Mouse (Mus musculus) E14TG2a.4 (cell line): ENCODE data around the gene Itga2.

ENCODE experiments used
- CTCF ChIP-seq: conservative IDR thresholded peaks from 2 replicates; pipeline ENCODE4 v1.5.1; 2014; ENCODE audit warnings: low read length
- NANOG ChIP-seq: IDR thresholded peaks from 2 replicates; pipeline ENCODE4 v1.6.1; 2014; ENCODE audit warnings: borderline replicate concordance, low read length, mixed read lengths
- POU5F1 ChIP-seq: IDR thresholded peaks from 2 replicates; pipeline ENCODE4 v1.6.1; 2014; ENCODE audit warnings: low read length, borderline replicate concordance

DNA sequence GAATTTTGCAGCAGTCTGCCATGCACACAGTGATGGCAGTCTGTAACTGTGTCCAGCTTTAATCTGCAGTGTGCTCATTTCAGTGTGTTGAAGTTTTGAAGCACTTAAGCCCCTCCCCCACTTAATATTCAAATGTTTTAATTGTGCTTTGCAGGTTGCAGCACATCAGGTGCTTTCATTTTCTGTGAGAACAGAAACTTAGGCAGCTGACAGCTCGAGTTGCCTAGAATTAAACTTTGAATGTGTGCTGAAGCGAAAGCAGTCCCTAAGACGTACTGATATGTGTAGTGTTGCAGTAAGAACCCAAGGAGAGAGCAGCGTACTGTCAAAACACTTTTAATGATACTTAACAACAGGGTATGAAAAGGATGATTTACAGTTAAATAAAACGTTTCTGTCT, 99.1 kb downstream of the Itga2 start:
- TF ChIP-seq CTCF (no peak), NANOG (no peak), POU5F1 (no peak)
